Mouse (Mus musculus) MEL (cell line): ENCODE measurements around the gene Mrpl53. TPM values are rescaled to one million over a fixed set of nuclear protein-coding genes. Genes with fewer than 3 reads are reported as not detected.

Source experiments
- DNase-seq: peaks from one replicate; pipeline ENCODE4 v3.0.0; 2011; ENCODE audit warnings: low read depth, low spot score
- H3K27ac ChIP-seq: 2 replicates; pipeline ENCODE4 v1.5.1; 2012; ENCODE audit warnings: low read depth, mild to moderate bottlenecking, control low read depth, low read length, moderate library complexity; ENCODE audit not compliant: control insufficient read depth
- H3K27me3 ChIP-seq, 2 experiments: fragments of 150-350 bp in 1 of 2; sonication (generic) in 1 of 2; 2 replicates each; pipeline ENCODE4 v1.6.1; 2012; ENCODE audit warnings: low read length in 2 of 2, mild to moderate bottlenecking in 2 of 2, improper control_type of control experiment in 1 of 2, moderate library complexity in 1 of 2; ENCODE audit not compliant: insufficient read depth in 2 of 2, control insufficient read depth in 1 of 2
- H3K36me3 ChIP-seq, 2 experiments: 2 replicates each; pipeline ENCODE4 v1.6.1; 2012 to 2014; ENCODE audit warnings: low read length in 2 of 2, improper control_type of control experiment in 1 of 2, inconsistent platforms in 1 of 2, mild to moderate bottlenecking in 1 of 2; ENCODE audit not compliant: insufficient read depth in 2 of 2, control insufficient read depth in 1 of 2
- H3K4me1 ChIP-seq, 2 experiments: fragments of 150-350 bp in 1 of 2; sonication (generic) in 1 of 2; 2 replicates each; pipeline ENCODE4 v1.6.1; 2012; ENCODE audit warnings: low read length in 2 of 2, improper control_type of control experiment in 1 of 2, mild to moderate bottlenecking in 1 of 2; ENCODE audit not compliant: insufficient read depth in 2 of 2, control insufficient read depth in 1 of 2
- H3K4me3 ChIP-seq, 2 experiments: fragments of 150-350 bp in 1 of 2; sonication (generic) in 1 of 2; 2 replicates each; pipeline ENCODE4 v1.5.1; 2012; ENCODE audit warnings: low read depth in 2 of 2, low read length in 2 of 2, mild to moderate bottlenecking in 2 of 2, moderate library complexity in 2 of 2, control low read depth in 1 of 2, improper control_type of control experiment in 1 of 2; ENCODE audit not compliant: control insufficient read depth in 1 of 2, insufficient read depth in 1 of 2
- H3K79me2 ChIP-seq: 2 replicates; pipeline ENCODE4 v1.6.1; 2012; ENCODE audit warnings: mild to moderate bottlenecking, low read length, moderate library complexity; ENCODE audit not compliant: control insufficient read depth, poor library complexity, insufficient read depth
- H3K9ac ChIP-seq: 2 replicates; pipeline ENCODE4 v1.6.1; 2012; ENCODE audit warnings: low read depth, mild to moderate bottlenecking, control low read depth, low read length, moderate library complexity; ENCODE audit not compliant: control insufficient read depth, poor library complexity, severe bottlenecking
- H3K9me3 ChIP-seq: fragments of 150-350 bp; sonication (generic); replicated peaks from 2 replicates; pipeline ENCODE4 v1.6.1; 2012; ENCODE audit warnings: mild to moderate bottlenecking, low read length, improper control_type of control experiment, moderate library complexity; ENCODE audit not compliant: insufficient read depth
- BHLHE40 ChIP-seq: IDR thresholded peaks from 2 replicates; pipeline ENCODE4 v1.6.1; 2012; ENCODE audit warnings: low read depth, mild to moderate bottlenecking, inconsistent platforms, low read length, improper control_type of control experiment, borderline replicate concordance
- CHD1 ChIP-seq: IDR thresholded peaks from 2 replicates; pipeline ENCODE4 v1.6.1; 2012; ENCODE audit warnings: low read depth, mild to moderate bottlenecking, inconsistent platforms, low read length, improper control_type of control experiment
- EP300 ChIP-seq, 2 experiments: IDR thresholded peaks; 2 replicates each; pipeline ENCODE4 v1.6.1; 2011; ENCODE audit warnings: improper control_type of control experiment in 2 of 2, low read length in 2 of 2, low read depth in 1 of 2, mild to moderate bottlenecking in 1 of 2
- GATA1 ChIP-seq: IDR thresholded peaks from 2 replicates; pipeline ENCODE4 v1.6.1; 2011; ENCODE audit warnings: low read depth, low read length, improper control_type of control experiment
- HCFC1 ChIP-seq: IDR thresholded peaks from 2 replicates; pipeline ENCODE4 v1.6.1; 2012; ENCODE audit warnings: low read depth, mild to moderate bottlenecking, inconsistent platforms, low read length, improper control_type of control experiment, moderate library complexity
- JUND ChIP-seq: IDR thresholded peaks from 2 replicates; pipeline ENCODE4 v1.6.1; 2011; ENCODE audit warnings: low read depth, mild to moderate bottlenecking, improper control_type of control experiment, low read length
- MAFK ChIP-seq: IDR thresholded peaks from 2 replicates; pipeline ENCODE4 v1.6.1; 2011; ENCODE audit warnings: low read depth, mild to moderate bottlenecking, low read length, improper control_type of control experiment, borderline replicate concordance
- MAZ ChIP-seq: IDR thresholded peaks from 2 replicates; pipeline ENCODE4 v1.6.1; 2012; ENCODE audit warnings: low read depth, mild to moderate bottlenecking, inconsistent platforms, low read length, improper control_type of control experiment
- MXI1 ChIP-seq: IDR thresholded peaks from 2 replicates; pipeline ENCODE4 v1.6.1; 2011; ENCODE audit warnings: mild to moderate bottlenecking, low read depth, low read length, improper control_type of control experiment
- MYB ChIP-seq: IDR thresholded peaks from 2 replicates; pipeline ENCODE4 v1.6.1; 2011; ENCODE audit warnings: mild to moderate bottlenecking, low read depth, low read length, improper control_type of control experiment
- MYC ChIP-seq: IDR thresholded peaks from 2 replicates; pipeline ENCODE4 v1.6.1; 2011; ENCODE audit warnings: low read depth, mild to moderate bottlenecking, low read length, improper control_type of control experiment, moderate library complexity
- NELFE ChIP-seq: IDR thresholded peaks from 2 replicates; pipeline ENCODE4 v1.6.1; 2011; ENCODE audit warnings: low read depth, low read length, improper control_type of control experiment
- NRF1 ChIP-seq: IDR thresholded peaks from 2 replicates; pipeline ENCODE4 v1.6.1; 2014; ENCODE audit warnings: low read depth, mild to moderate bottlenecking, inconsistent platforms, low read length, improper control_type of control experiment, moderate library complexity; ENCODE audit not compliant: poor library complexity, insufficient read depth, severe bottlenecking
- RAD21 ChIP-seq: IDR thresholded peaks from 2 replicates; pipeline ENCODE4 v1.6.1; 2011; ENCODE audit warnings: mild to moderate bottlenecking, low read depth, low read length, improper control_type of control experiment
- RCOR1 ChIP-seq: IDR thresholded peaks from 2 replicates; pipeline ENCODE4 v1.6.1; 2012; ENCODE audit warnings: low read depth, mild to moderate bottlenecking, inconsistent platforms, low read length, improper control_type of control experiment
- SIN3A ChIP-seq: IDR thresholded peaks from 2 replicates; pipeline ENCODE4 v1.6.1; 2012; ENCODE audit warnings: low read length, improper control_type of control experiment, inconsistent platforms
- SMC3 ChIP-seq: IDR thresholded peaks from 2 replicates; pipeline ENCODE4 v1.6.1; 2011; ENCODE audit warnings: low read depth, low read length, improper control_type of control experiment
- TAL1 ChIP-seq: IDR thresholded peaks from 2 replicates; pipeline ENCODE4 v1.6.1; 2012; ENCODE audit warnings: mild to moderate bottlenecking, inconsistent platforms, low read length, moderate library complexity, mixed read lengths
- UBTF ChIP-seq: IDR thresholded peaks from 2 replicates; pipeline ENCODE4 v1.6.1; 2012; ENCODE audit warnings: low read depth, mild to moderate bottlenecking, inconsistent platforms, low read length, improper control_type of control experiment, moderate library complexity, borderline replicate concordance; ENCODE audit not compliant: insufficient read depth
- USF1 ChIP-seq: IDR thresholded peaks from 2 replicates; pipeline ENCODE4 v1.6.1; 2014; ENCODE audit warnings: low read depth, mild to moderate bottlenecking, inconsistent platforms, low read length, improper control_type of control experiment, moderate library complexity
- ZC3H11A ChIP-seq: IDR thresholded peaks from 2 replicates; pipeline ENCODE4 v1.6.1; 2012; ENCODE audit warnings: low read depth, mild to moderate bottlenecking, inconsistent platforms, low read length, improper control_type of control experiment
- ZKSCAN1 ChIP-seq: IDR thresholded peaks from 2 replicates; pipeline ENCODE4 v1.6.1; 2012; ENCODE audit warnings: low read depth, mild to moderate bottlenecking, inconsistent platforms, low read length, improper control_type of control experiment, moderate library complexity
- ZNF384 ChIP-seq: IDR thresholded peaks from 2 replicates; pipeline ENCODE4 v1.6.1; 2012; ENCODE audit warnings: low read depth, mild to moderate bottlenecking, inconsistent platforms, low read length, improper control_type of control experiment
- polyA plus RNA-seq, 2 experiments: library from polyadenylated mRNA; stranded (reverse) in 1 of 2; unstranded in 1 of 2; fragments of >175 nt in 1 of 2; fragments of >200 nt in 1 of 2; gene quantifications; 2 replicates each; pipeline versions ENCODE4 v1.2.1 to v1.2.4; 2012; ENCODE audit warnings: low replicate concordance in 2 of 2, low read depth in 1 of 2; ENCODE audit not compliant: insufficient read length in 2 of 2, insufficient read depth in 1 of 2, missing spikeins in 1 of 2
- total RNA-seq: library from RNA; depleted of rRNA; stranded (reverse); fragments of 300-350 nt; gene quantifications from 2 replicates; pipeline ENCODE4 v1.2.3, GENCODE M21; 2012

Mrpl53 gene
- total and polyA plus RNA-seq, 3 experiments, result 63.8 to 91.3 TPM; not detected in 1

GRCm38 (mm10) chr6:83065995-83066394, 42.8 kb upstream of the Mrpl53 start:
- no peak overlapping the region for H3K4me3 ChIP-seq

GRCm38 (mm10) chr6:83066441-83066840, 42.4 kb upstream of the Mrpl53 start:
- H3K9ac ChIP-seq, result no peak overlapping the region
- no peaks in the 10 kb centered on the region for H3K36me3 ChIP-seq
- H3K4me3 ChIP-seq, result no peak overlapping the region
- H3K9me3 ChIP-seq, result no peaks in the 10 kb centered on the region
- no peak for DNase-seq
- no peaks in the 10 kb centered on the region for H3K79me2 ChIP-seq
- H3K27me3 ChIP-seq, result no peaks in the 10 kb centered on the region
- no peaks in the 10 kb centered on the region for H3K4me1 ChIP-seq
- TF ChIP-seq MXI1, result no peak
- TF ChIP-seq NRF1, result no peak
- TF ChIP-seq UBTF, result no peak
- no peak for TF ChIP-seq MAFK
- no peak for TF ChIP-seq MAZ
- no peak for TF ChIP-seq MYB
- no peak for TF ChIP-seq BHLHE40
- TF ChIP-seq JUND, result no peak
- no peak for TF ChIP-seq EP300 (IDR thresholded peaks at IDR 0.05; ENCODE audit: low read depth in 1 of 2, low read length in 2 of 2)
- TF ChIP-seq, all 39 proteins: peak for 0
- H3K27ac ChIP-seq, result no peak overlapping the region

More at GRCm38 (mm10) chr6:83065995-83066394, 42.8 kb upstream of the Mrpl53 start:
- no peaks in the 10 kb centered on the region for H3K4me1 ChIP-seq
- TF ChIP-seq HCFC1 (no peak), ZC3H11A (no peak), ZNF384 (no peak), SMC3 (no peak), MYC (no peak), MXI1 (no peak), RAD21 (no peak), MAZ (no peak), GATA1 (no peak), CHD1 (no peak), TAL1 (no peak), ZKSCAN1 (no peak), SIN3A (no peak), USF1 (no peak), NRF1 (no peak), RCOR1 (no peak), NELFE (no peak)
- no peaks in the 10 kb centered on the region for H3K36me3 ChIP-seq
- H3K27ac ChIP-seq, result no peak overlapping the region
- no peak for DNase-seq
- H3K79me2 ChIP-seq, result no peaks in the 10 kb centered on the region
- no peaks in the 10 kb centered on the region for H3K9me3 ChIP-seq
- no peak overlapping the region for H3K9ac ChIP-seq
- no peaks in the 10 kb centered on the region for H3K27me3 ChIP-seq
